Mouse (Mus musculus): ENCODE measurements at regions not wholly inside any gene's neighbourhood (a gene's known extent, or its start where the extent isn't known, plus 50 kb on each side); places are given as distances from the start of the nearest gene placed in this dataset.
A peak's percentile ranks its signal among the peaks of the same experiment; 100 is the strongest.

DNA sequence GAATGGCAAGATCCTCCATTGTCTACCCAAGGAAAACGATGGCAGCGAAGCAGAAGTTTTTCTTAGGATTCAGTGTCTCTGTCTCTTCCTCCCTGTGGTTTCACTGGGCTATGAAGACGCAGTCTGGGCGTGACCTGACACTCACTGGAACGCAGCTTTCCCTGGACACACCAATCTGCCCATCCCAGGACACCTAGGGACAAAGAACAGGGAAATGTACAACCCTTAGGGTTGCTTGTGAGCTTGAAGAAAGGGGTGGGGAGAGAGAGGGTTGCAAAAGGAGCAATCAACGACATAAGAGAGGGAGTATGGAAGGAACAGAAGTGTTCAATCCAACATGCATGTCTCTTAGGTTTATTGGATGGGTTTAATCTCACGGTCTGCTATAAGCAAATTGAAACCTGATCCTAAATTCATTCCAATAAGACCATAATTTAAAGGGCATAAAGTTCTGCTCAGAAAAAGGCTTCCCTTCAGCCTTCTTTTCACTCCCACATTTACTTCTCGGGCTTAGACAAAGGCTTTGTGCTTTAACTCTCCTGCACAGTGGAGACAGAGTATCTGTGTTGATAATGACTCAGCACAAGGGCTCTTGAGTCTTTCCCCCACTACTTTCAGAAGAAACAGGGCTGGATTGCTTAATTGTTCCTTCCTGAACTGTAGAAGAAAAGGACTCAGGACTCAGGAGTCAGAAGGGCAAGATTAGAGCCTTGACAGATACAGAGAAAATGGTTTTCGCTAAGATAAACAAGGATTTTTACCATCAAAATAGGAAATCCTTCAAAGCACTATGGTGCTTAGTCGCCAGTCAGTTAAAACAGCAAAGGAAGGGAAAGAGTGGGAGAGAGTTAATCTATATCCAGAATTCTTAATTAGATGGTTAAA lies 147.3 kb upstream of the Cited2 start:
- H3K9me3 ChIP-seq (ENCODE audit: low read length): peaks cover 39% of the 10 kb centered on the region
- H3K4me3 ChIP-seq (replicated peaks; ENCODE audit: low read length): peak overlapping the region; percentile 29; the same call in 1 of the 2 replicates
- no peaks in the 10 kb centered on the region for H3K27me3 ChIP-seq (ENCODE audit: insufficient read depth, low read length)
- peaks cover 65% of the 10 kb centered on the region for H3K4me1 ChIP-seq (replicated peaks; ENCODE audit: low read depth, low read length)
- peaks cover 17% of the 10 kb centered on the region for H3K36me3 ChIP-seq (ENCODE audit: insufficient read depth, low read length)
- TF ChIP-seq CTCF (conservative IDR thresholded peaks at IDR 0.05; ENCODE audit: low read length) (no peak), POU5F1 (IDR thresholded peaks at IDR 0.05; ENCODE audit: borderline replicate concordance, low read length) (no peak), NANOG (IDR thresholded peaks at IDR 0.05; ENCODE audit: borderline replicate concordance, low read length) (no peak)

DNA sequence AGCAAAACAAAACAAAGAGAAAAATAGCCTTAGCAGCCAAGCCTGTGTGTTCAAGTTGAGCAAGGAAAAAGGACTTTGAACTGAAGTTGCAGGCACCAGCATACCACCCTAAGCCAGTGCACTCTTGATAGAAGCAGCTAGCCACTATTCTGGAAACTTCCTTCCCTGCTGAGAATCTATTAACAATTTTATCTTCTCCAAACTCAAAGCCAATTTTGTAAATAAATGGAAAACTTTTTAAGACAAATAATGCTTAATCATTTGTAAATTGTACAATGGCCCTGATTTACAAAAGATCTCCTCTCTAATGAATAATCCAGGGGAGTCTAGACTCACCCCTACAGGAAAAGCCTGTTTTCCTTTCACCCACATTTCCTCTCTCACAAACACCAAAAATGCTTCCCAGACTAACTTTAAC lies 146.7 kb upstream of the Cited2 start:
- TF ChIP-seq CTCF (conservative IDR thresholded peaks at IDR 0.05; ENCODE audit: low read length) (no peak), POU5F1 (IDR thresholded peaks at IDR 0.05; ENCODE audit: borderline replicate concordance, low read length) (no peak), NANOG (IDR thresholded peaks at IDR 0.05; ENCODE audit: borderline replicate concordance, low read length) (peak; percentile 50; the same call in 1 of the 2 replicates)
- no peak overlapping the region for H3K4me3 ChIP-seq (replicated peaks; ENCODE audit: low read length)
- peaks cover 69% of the 10 kb centered on the region for H3K4me1 ChIP-seq (replicated peaks; ENCODE audit: low read depth, low read length)
- peaks cover 17% of the 10 kb centered on the region for H3K36me3 ChIP-seq (ENCODE audit: insufficient read depth, low read length)
- H3K9me3 ChIP-seq (ENCODE audit: low read length): peaks cover 34% of the 10 kb centered on the region
- H3K27me3 ChIP-seq (ENCODE audit: insufficient read depth, low read length): no peaks in the 10 kb centered on the region

GRCm38 (mm10) chr10:17579463-17579862 lies 143.6 kb upstream of the Cited2 start:
- Histone ChIP-seq H3K4me1 (replicated peaks; ENCODE audit: low read depth, low read length) (peaks cover 68% of the 10 kb centered on the region), H3K36me3 (ENCODE audit: insufficient read depth, low read length) (peaks cover 17% of the 10 kb centered on the region), H3K27me3 (ENCODE audit: insufficient read depth, low read length) (no peaks in the 10 kb centered on the region), H3K4me3 (replicated peaks; ENCODE audit: low read length) (no peak overlapping the region), H3K9me3 (ENCODE audit: low read length) (peaks cover 19% of the 10 kb centered on the region)
- TF ChIP-seq POU5F1 (IDR thresholded peaks at IDR 0.05; ENCODE audit: borderline replicate concordance, low read length): peak; percentile 27; the same call in 1 of the 2 replicates
- peak; percentile 76; the same call in 1 of the 2 replicates for TF ChIP-seq NANOG (IDR thresholded peaks at IDR 0.05; ENCODE audit: borderline replicate concordance, low read length)
- TF ChIP-seq CTCF (conservative IDR thresholded peaks at IDR 0.05; ENCODE audit: low read length): no peak

- Histone ChIP-seq H3K36me3 (ENCODE audit: insufficient read depth, low read length) (no peaks in the 10 kb centered on the region), H3K4me1 (replicated peaks; ENCODE audit: low read depth, low read length) (peaks cover 18% of the 10 kb centered on the region), H3K27me3 (ENCODE audit: insufficient read depth, low read length) (no peaks in the 10 kb centered on the region), H3K9me3 (ENCODE audit: low read length) (no peaks in the 10 kb centered on the region), H3K4me3 (replicated peaks; ENCODE audit: low read length) (no peak overlapping the region)
- TF ChIP-seq CTCF (conservative IDR thresholded peaks at IDR 0.05; ENCODE audit: low read length): no peak
- no peak for TF ChIP-seq POU5F1 (IDR thresholded peaks at IDR 0.05; ENCODE audit: borderline replicate concordance, low read length)
- no peak for TF ChIP-seq NANOG (IDR thresholded peaks at IDR 0.05; ENCODE audit: borderline replicate concordance, low read length)
Observed at GRCm38 (mm10) chr10:17584842-17585241, 138.2 kb upstream of the Cited2 start.

- no peaks in the 10 kb centered on the region for H3K9me3 ChIP-seq (ENCODE audit: low read length)
- no peak overlapping the region for H3K4me3 ChIP-seq (replicated peaks; ENCODE audit: low read length)
- H3K36me3 ChIP-seq (ENCODE audit: insufficient read depth, low read length): no peaks in the 10 kb centered on the region
- TF ChIP-seq NANOG (IDR thresholded peaks at IDR 0.05; ENCODE audit: borderline replicate concordance, low read length) (no peak), POU5F1 (IDR thresholded peaks at IDR 0.05; ENCODE audit: borderline replicate concordance, low read length) (no peak), CTCF (conservative IDR thresholded peaks at IDR 0.05; ENCODE audit: low read length) (no peak)
- peaks cover under 1% of the 10 kb centered on the region; the same call in 1 of the 2 replicates for H3K4me1 ChIP-seq (replicated peaks; ENCODE audit: low read depth, low read length)
- no peaks in the 10 kb centered on the region for H3K27me3 ChIP-seq (ENCODE audit: insufficient read depth, low read length)
Observed at GRCm38 (mm10) chr10:17586910-17587309, 136.1 kb upstream of the Cited2 start.

DNA sequence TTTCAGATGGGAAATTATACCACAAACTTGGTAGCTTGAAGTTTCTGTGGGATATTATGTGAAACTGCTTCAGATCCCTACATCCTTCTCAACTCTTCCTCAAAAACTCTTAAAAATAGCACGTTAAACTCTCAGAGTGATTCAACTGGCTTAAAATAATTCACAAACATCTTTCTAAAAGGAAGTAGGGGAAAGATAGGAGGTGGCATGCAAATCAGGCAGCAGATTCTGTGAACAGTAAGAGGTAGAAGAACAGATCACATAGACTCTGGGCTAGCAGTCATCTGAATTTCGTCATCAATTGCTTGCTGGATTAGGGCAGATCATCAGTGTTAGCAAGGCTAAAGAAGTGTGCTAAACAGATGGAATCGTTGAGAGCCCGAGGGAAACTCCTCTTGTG lies 133.9 kb upstream of the Cited2 start:
- TF ChIP-seq POU5F1 (IDR thresholded peaks at IDR 0.05; ENCODE audit: borderline replicate concordance, low read length): no peak
- TF ChIP-seq CTCF (conservative IDR thresholded peaks at IDR 0.05; ENCODE audit: low read length): no peak
- TF ChIP-seq NANOG (IDR thresholded peaks at IDR 0.05; ENCODE audit: borderline replicate concordance, low read length): no peak
- H3K27me3 ChIP-seq (ENCODE audit: insufficient read depth, low read length): no peaks in the 10 kb centered on the region
- H3K9me3 ChIP-seq (ENCODE audit: low read length): no peaks in the 10 kb centered on the region
- H3K4me3 ChIP-seq (replicated peaks; ENCODE audit: low read length): no peak overlapping the region
- H3K36me3 ChIP-seq (ENCODE audit: insufficient read depth, low read length): no peaks in the 10 kb centered on the region
- H3K4me1 ChIP-seq (replicated peaks; ENCODE audit: low read depth, low read length): peaks cover 8% of the 10 kb centered on the region

DNA sequence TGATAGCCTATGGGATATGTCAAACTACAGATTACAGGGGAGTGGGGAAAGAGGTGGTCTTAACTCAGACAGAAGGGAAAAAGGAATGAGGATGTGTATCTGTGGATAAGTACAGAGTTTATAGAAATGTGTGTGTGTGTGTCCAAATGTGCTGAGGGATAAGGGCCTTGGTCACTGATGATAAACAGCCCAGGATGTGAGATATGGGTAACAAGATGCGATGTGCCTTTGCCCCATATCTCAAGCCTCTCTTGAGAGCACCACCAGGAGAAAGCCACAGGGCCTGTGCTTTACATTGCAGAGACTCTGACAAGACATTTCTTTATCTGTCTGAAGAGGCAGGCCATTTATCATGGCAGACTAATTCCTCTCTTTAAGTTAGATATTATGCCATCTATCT lies 132.8 kb upstream of the Cited2 start:
- Histone ChIP-seq H3K4me1 (replicated peaks; ENCODE audit: low read depth, low read length) (peaks cover 8% of the 10 kb centered on the region), H3K36me3 (ENCODE audit: insufficient read depth, low read length) (no peaks in the 10 kb centered on the region), H3K27me3 (ENCODE audit: insufficient read depth, low read length) (no peaks in the 10 kb centered on the region), H3K4me3 (replicated peaks; ENCODE audit: low read length) (no peak overlapping the region), H3K9me3 (ENCODE audit: low read length) (no peaks in the 10 kb centered on the region)
- TF ChIP-seq CTCF (conservative IDR thresholded peaks at IDR 0.05; ENCODE audit: low read length): no peak
- TF ChIP-seq POU5F1 (IDR thresholded peaks at IDR 0.05; ENCODE audit: borderline replicate concordance, low read length): no peak
- no peak for TF ChIP-seq NANOG (IDR thresholded peaks at IDR 0.05; ENCODE audit: borderline replicate concordance, low read length)

- H3K4me1 ChIP-seq (replicated peaks; ENCODE audit: low read depth, low read length): peaks cover 8% of the 10 kb centered on the region
- TF ChIP-seq CTCF (conservative IDR thresholded peaks at IDR 0.05; ENCODE audit: low read length) (no peak), POU5F1 (IDR thresholded peaks at IDR 0.05; ENCODE audit: borderline replicate concordance, low read length) (no peak), NANOG (IDR thresholded peaks at IDR 0.05; ENCODE audit: borderline replicate concordance, low read length) (no peak)
- no peaks in the 10 kb centered on the region for H3K27me3 ChIP-seq (ENCODE audit: insufficient read depth, low read length)
- H3K36me3 ChIP-seq (ENCODE audit: insufficient read depth, low read length): no peaks in the 10 kb centered on the region
- no peak overlapping the region for H3K4me3 ChIP-seq (replicated peaks; ENCODE audit: low read length)
- H3K9me3 ChIP-seq (ENCODE audit: low read length): no peaks in the 10 kb centered on the region
Observed at GRCm38 (mm10) chr10:17592387-17592786, 130.6 kb upstream of the Cited2 start.
